Mouse (Mus musculus): Measurements from ENCODE around the gene Gm17018. TPM values are rescaled to one million over a fixed set of nuclear protein-coding genes. Genes with fewer than 3 reads are reported as not detected.
A peak's percentile ranks its signal among the peaks of the same experiment; 100 is the strongest.

The Gm17018 gene
- 10 to 100 TPM; 55.4 to 65.4 TPM for total RNA-seq (2021)
- long read RNA-seq, experiment 1, transcript Gm17018-201 (6 exons, 1,353 nt) = major isoform, 51 of 69 reads
- long read RNA-seq, experiment 1, partial matches to known transcripts = 1 of 69 reads
- long read RNA-seq, experiment 1, other reads (novel, unspliced or antisense) = 17 of 69 reads
- long read RNA-seq, experiment 2, transcript Gm17018-201 (6 exons, 1,353 nt) = major isoform, 77 of 100 reads
- long read RNA-seq, experiment 2, partial matches to known transcripts = 3 of 100 reads
- long read RNA-seq, experiment 2, other reads (novel, unspliced or antisense) = 20 of 100 reads

DNA sequence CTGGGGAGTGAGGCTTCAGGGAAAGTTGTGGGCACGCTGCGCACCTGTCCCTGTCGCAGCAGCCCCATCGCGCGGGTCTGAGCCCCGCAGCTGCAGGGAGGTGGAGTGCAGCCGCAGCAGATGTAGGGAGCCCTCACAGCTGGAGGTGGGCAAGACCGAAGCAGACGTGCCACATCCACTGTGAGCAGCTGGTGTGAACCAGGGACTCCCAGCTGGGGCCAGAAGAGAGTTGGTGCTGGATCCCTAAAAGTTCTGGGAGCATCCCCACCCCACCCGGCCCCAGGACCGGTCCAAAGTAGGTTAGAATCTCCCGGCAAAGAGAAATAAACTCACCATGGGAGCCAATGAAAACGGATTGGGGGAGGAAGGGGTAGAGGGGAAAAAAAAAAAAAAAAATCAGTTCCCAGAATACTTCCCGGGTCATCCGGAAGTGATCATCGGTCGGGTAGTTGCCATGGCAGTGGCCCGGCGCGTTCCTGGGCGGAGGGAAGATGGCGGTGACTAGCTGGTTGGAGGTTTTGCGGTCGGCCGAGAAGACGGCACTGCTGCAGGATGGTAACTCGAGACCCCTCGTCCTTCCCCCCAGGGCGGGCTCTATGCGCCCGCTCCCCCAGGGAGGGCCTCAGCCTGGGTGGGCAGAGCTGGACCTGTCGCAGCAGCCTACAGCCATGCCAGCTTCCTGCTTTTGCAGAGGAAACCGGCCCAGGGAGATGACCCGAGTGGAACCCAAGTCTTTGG lies at the start of gene Gm17018, which contains the start of gene Poll:
TSS of gene Gm17018 (plus strand) at position 463 of the 738 bp plus-strand sequence.
TSS of gene Poll (minus strand) at position 379 of the 738 bp plus-strand sequence.
- no peak for TF ChIP-seq CTCF (conservative IDR thresholded peaks at IDR 0.05)
- DNase-seq (ENCODE audit: low spot score in 2 of 2) = peak; percentile 84 to 88
- peak within 1 kb of the TSS; percentile 83 for H3K27ac ChIP-seq
- peak within 1 kb of the TSS; percentile 99 for H3K4me3 ChIP-seq

DNA sequence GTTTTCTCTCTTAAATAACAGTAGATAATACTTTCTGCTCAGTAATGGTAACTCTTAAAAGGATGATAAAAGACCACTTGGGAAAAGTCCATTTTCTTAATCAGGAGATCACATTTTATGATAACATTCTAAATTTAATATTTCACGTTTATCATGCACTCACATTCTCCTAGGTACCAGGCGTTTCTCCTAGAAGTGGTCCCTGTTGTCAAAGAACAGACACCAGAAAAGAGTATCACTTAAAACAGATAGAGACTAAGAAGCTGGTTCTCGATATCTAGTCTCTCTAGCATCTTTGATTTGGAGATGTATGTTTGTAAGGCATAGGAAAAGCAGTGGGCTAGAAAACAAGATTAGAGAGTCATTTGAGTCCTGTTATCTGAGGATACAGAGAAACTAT lies 49.7 kb upstream of the Gm17018 start:
- Histone ChIP-seq H3K27ac (peak overlapping the region; percentile 29; the same call in 1 of the 2 replicates), H3K4me3 (no peak overlapping the region)
- no peak for TF ChIP-seq CTCF (conservative IDR thresholded peaks at IDR 0.05)
- DNase-seq (ENCODE audit: low spot score in 2 of 2) = no peak

DNA sequence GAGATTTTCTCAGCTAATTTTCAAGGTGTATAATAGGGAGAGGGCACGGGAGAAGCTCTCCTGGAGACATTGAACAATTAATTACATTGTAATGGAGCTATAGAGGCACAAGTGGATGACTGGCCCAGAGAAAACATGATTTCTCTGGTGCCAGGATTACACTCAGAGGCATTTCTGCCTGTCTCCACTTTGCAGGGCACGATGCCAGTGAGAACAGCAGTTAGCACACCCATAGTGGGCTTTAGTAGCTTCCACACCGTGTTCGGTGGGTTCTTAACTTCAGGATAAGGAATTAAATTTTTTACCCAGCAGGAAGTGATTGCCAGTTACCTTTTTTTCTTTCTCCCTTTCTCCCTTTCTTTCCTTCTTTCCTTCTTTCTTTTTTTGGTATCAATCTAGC lies 49.0 kb upstream of the Gm17018 start:
- no peak overlapping the region for H3K4me3 ChIP-seq
- DNase-seq (ENCODE audit: low spot score in 2 of 2) = peak in 1 of 2 experiments; percentile 30
- H3K27ac ChIP-seq = peak overlapping the region; percentile 29; the same call in 1 of the 2 replicates

GRCm38 (mm10) chr19:45515341-45515740 lies 45.1 kb upstream of the Gm17018 start:
- Histone ChIP-seq H3K4me3 (no peak overlapping the region), H3K27ac (no peak overlapping the region)
- DNase-seq (ENCODE audit: low spot score in 2 of 2) = no peak
- no peak for TF ChIP-seq CTCF (conservative IDR thresholded peaks at IDR 0.05)

More for the DNA sequence above, 49.0 kb upstream of the Gm17018 start:
- TF ChIP-seq CTCF (conservative IDR thresholded peaks at IDR 0.05) = no peak

- TF ChIP-seq CTCF (conservative IDR thresholded peaks at IDR 0.05) = no peak
- Histone ChIP-seq H3K4me3 (no peak overlapping the region), H3K27ac (no peak overlapping the region)
- no peak for DNase-seq (ENCODE audit: low spot score in 2 of 2)
Observed at GRCm38 (mm10) chr19:45516264-45516663, 44.2 kb upstream of the Gm17018 start.

GRCm38 (mm10) chr19:45527382-45527781 lies 33.0 kb upstream of the Gm17018 start:
- DNase-seq (ENCODE audit: low spot score in 2 of 2) = no peak
- Histone ChIP-seq H3K4me3 (no peak overlapping the region), H3K27ac (no peak overlapping the region)
- TF ChIP-seq CTCF (conservative IDR thresholded peaks at IDR 0.05) = no peak

- Histone ChIP-seq H3K27ac (0 out of 2 replicates have a peak overlapping the region, but pooled peaks have one; percentile 18), H3K4me3 (no peak overlapping the region)
- no peak for DNase-seq (ENCODE audit: low spot score in 2 of 2)
- no peak for TF ChIP-seq CTCF (conservative IDR thresholded peaks at IDR 0.05)
Observed at GRCm38 (mm10) chr19:45527931-45528534, 32.4 kb upstream of the Gm17018 start.

DNA sequence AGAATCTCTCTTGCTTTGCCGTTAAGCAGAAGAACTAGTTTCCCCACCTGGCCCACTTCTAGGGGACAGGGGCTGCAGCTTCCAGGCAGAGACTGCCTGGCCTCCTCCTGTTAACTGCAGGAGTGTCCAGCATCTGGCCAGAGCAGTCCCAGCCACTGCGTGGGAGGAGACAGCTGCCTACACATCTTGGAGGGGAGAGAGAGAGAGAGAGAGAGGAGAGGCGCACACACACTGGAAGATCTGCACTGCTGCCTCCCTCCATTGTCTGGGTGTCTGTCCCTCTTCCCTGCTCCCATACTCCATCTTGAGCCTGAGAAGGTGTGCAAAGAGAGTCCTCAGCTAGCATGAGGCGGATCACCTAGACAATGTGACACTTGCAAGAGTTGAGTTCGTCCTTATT lies 31.1 kb upstream of the Gm17018 start:
- TF ChIP-seq CTCF (conservative IDR thresholded peaks at IDR 0.05) = no peak

DNA sequence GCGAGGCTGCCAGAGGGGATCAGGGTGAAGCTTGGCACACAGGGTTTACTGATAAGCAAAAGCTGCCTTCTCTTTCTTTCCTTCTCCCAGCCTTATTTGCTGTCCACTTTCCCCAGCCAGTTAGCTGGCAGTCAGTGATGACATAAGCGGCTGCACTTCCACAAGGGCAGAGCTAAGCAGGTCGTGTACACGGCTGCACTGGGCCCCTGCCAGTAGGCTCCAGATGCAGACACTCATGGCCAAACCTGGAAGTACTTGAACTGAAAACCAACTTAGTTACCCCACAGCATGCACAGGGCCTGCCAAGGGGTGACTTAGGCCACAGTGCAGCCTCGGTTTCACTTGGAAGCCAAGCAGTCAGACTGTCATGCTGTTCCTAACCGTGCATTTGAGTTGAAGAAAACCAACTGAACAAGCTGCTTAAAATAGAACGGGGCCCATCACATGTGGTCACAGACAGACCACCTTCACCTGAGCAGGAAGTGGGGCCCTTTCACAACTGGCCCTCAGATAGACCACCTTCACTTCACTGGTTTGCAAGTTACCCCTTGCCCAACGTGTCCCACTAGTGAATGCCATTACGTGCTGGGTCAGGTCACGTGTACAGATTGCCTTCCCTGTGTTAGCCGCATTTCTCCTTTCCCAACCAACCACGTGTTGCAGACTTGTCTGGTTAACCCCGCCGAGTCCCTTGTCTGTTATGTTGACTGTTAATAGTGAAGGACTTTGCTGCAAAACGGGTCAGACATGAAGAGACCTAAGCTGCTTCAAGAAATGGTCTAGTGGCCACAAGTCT lies 30.0 kb upstream of the Gm17018 start:
- no peak for DNase-seq (ENCODE audit: low spot score in 2 of 2)
- Histone ChIP-seq H3K27ac (peak overlapping the region; percentile 7; the same call in 1 of the 2 replicates), H3K4me3 (no peak overlapping the region)
- no peak for TF ChIP-seq CTCF (conservative IDR thresholded peaks at IDR 0.05)

More for the DNA sequence above, 31.1 kb upstream of the Gm17018 start:
- Histone ChIP-seq H3K27ac (peak overlapping the region; percentile 18), H3K4me3 (no peak overlapping the region)
- no peak for DNase-seq (ENCODE audit: low spot score in 2 of 2)

GRCm38 (mm10) chr19:45531554-45531953 lies 28.9 kb upstream of the Gm17018 start:
- Histone ChIP-seq H3K27ac (no peak overlapping the region), H3K4me3 (no peak overlapping the region)
- no peak for TF ChIP-seq CTCF (conservative IDR thresholded peaks at IDR 0.05)
- DNase-seq (ENCODE audit: low spot score in 2 of 2) = no peak

DNA sequence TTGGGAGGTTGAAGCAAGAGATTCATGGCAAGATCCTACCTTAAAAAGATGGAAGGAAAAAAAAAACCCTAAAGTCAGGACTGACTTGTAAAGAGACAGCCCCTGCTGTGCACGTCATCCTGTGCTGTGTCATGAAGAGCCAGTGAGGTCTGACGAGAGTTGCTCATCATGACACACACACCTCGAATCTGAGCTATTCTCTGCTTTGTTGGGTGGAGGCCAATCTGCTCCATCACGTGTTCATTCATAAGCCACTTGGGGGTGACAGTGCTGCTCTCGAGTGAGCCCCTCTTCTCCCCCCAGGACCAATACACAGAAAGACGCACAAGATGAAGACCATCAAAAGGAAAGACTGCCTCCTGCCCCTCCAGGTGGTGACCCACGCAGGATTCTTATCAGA lies 26.8 kb upstream of the Gm17018 start:
- H3K27ac ChIP-seq = peak overlapping the region; percentile 5; the same call in 1 of the 2 replicates

GRCm38 (mm10) chr19:45535214-45535735 lies 25.1 kb upstream of the Gm17018 start:
- DNase-seq (ENCODE audit: low spot score in 2 of 2) = no peak
- no peak for TF ChIP-seq CTCF (conservative IDR thresholded peaks at IDR 0.05)
- H3K27ac ChIP-seq = no peak overlapping the region
- no peak overlapping the region for H3K4me3 ChIP-seq

More for the DNA sequence above, 26.8 kb upstream of the Gm17018 start:
- no peak for DNase-seq (ENCODE audit: low spot score in 2 of 2)
- no peak overlapping the region for H3K4me3 ChIP-seq
- no peak for TF ChIP-seq CTCF (conservative IDR thresholded peaks at IDR 0.05)
